ENCODE assay signal across 10 mouse cellular contexts in the genomic region with DNA sequence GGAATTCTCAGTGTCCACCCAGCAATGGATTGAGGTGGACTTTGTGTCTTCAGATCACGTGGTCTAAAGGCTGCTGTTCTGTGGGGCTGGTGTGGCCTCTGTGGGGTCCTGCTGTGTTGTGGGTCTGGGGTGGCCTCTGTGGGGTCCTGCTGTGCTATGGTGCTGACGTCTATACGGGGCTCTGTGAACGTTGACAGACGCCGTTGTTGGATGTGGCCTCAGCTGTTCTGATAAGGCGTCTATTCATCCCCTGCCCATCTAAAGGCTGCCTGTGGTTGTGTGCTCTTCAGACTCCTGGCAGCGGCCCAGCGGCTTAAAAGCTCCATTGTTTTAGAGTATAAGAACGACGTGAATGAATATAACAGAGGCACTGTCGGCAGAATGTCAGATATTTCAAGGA. TPM values are rescaled to one million over a fixed set of nuclear protein-coding genes. Genes with fewer than 3 reads are reported as not detected.
DNase-seq lines count a peak whose midpoint lies in the region; ATAC-seq and TF ChIP-seq lines count a peak whose summit lies in the region.
"Had no signal": no experiment of that assay in that cellular context is flagged by ENCODE, and none has a peak within 500 bp of the region (broad histone marks: within the 10 kb centered on the region; RNA-seq: fewer than 3 reads in every experiment).

No protein-coding gene starts in this region.

- no peak overlapping the region for H3K4me3 ChIP-seq in lung, embryonic 14.5 days (ENCODE audit: low read depth, low read length)
- no peak overlapping the region for H3K4me3 ChIP-seq in forebrain, embryonic 12.5 days (replicated peaks)
- no peak overlapping the region for H3K4me3 ChIP-seq in hindbrain, embryonic 11.5 days (ENCODE audit: low read depth, low read length)
- H3K4me3 ChIP-seq in neural tube, embryonic 12.5 days: no peak overlapping the region
- H3K4me3 ChIP-seq: liver, embryonic 15.5 days had no signal

- H3K36me3 ChIP-seq in lung, embryonic 14.5 days (ENCODE audit: insufficient read depth): peaks cover 43% of the 10 kb centered on the region
- peaks cover 10% of the 10 kb centered on the region for H3K36me3 ChIP-seq in forebrain, embryonic 12.5 days (replicated peaks)
- H3K36me3 ChIP-seq in hindbrain, embryonic 11.5 days (ENCODE audit: control insufficient read depth, insufficient read depth, low read length): no peaks in the 10 kb centered on the region
- H3K36me3 ChIP-seq in neural tube, embryonic 12.5 days: peaks cover 3% of the 10 kb centered on the region; the same call in 1 of the 2 replicates
- H3K36me3 ChIP-seq: liver, embryonic 15.5 days had no signal

- H3K9ac ChIP-seq in lung, embryonic 14.5 days: no peak overlapping the region
- H3K9ac ChIP-seq in forebrain, embryonic 12.5 days: no peak overlapping the region
- H3K9ac ChIP-seq in hindbrain, embryonic 11.5 days (ENCODE audit: low read depth, low read length): no peak overlapping the region
- no peak overlapping the region for H3K9ac ChIP-seq in neural tube, embryonic 12.5 days
- H3K9ac ChIP-seq: liver, embryonic 15.5 days had no signal

- ATAC-seq in lung, embryonic 14.5 days (ENCODE audit: insufficient read depth): peak; percentile 67
- peak; percentile 77 for ATAC-seq in forebrain, embryonic 12.5 days (ENCODE audit: low FRiP score)
- peak; percentile 73 for ATAC-seq in hindbrain, embryonic 11.5 days (ENCODE audit: low FRiP score)
- peak; percentile 77 for ATAC-seq in neural tube, embryonic 12.5 days (ENCODE audit: low FRiP score, low read depth)
- ATAC-seq: inflammation-experienced regulatory T-cells, adult 6 months had no signal

- H3K27me3 ChIP-seq in lung, embryonic 14.5 days (ENCODE audit: insufficient read depth, low read length): no peaks in the 10 kb centered on the region
- H3K27me3 ChIP-seq in forebrain, embryonic 12.5 days: no peaks in the 10 kb centered on the region
- no peaks in the 10 kb centered on the region for H3K27me3 ChIP-seq in hindbrain, embryonic 11.5 days (ENCODE audit: control insufficient read depth, insufficient read depth, low read length)
- no peaks in the 10 kb centered on the region for H3K27me3 ChIP-seq in neural tube, embryonic 12.5 days (replicated peaks)
- H3K27me3 ChIP-seq: liver, embryonic 15.5 days had no signal

- WGBS in lung, embryonic 14.5 days: 35% methylated on average over 12 of the region's 12 CpGs
- WGBS in forebrain, embryonic 12.5 days: 18% methylated on average over 12 of the region's 12 CpGs
- 51% methylated on average over 12 of the region's 12 CpGs for whole genome bisulfite sequencing in hindbrain, embryonic 11.5 days
- 44% methylated on average over 12 of the region's 12 CpGs for WGBS in neural tube, embryonic 12.5 days

- H3K27ac ChIP-seq in lung, embryonic 14.5 days (ENCODE audit: low read depth): no peak overlapping the region
- peak overlapping the region; percentile 76 for H3K27ac ChIP-seq in forebrain, embryonic 12.5 days
- no peak overlapping the region for H3K27ac ChIP-seq in hindbrain, embryonic 11.5 days (ENCODE audit: low read depth, low read length)
- H3K27ac ChIP-seq in neural tube, embryonic 12.5 days: 0 out of 2 replicates have a peak overlapping the region, but pooled peaks have one; percentile 32
- H3K27ac ChIP-seq: liver, embryonic 15.5 days had no signal

- TF ChIP-seq CTCF in lung, embryonic 14.5 days (IDR thresholded peaks at IDR 0.05; ENCODE audit: low read depth): no peak

- intact Hi-C loops in gastrocnemius, postnatal 36 days (cut with DNase I): no loop called here

- peak; percentile 74 for DNase-seq in lung, embryonic 14.5 days
- no peak for DNase-seq in lung, adult 18-20 months
- DNase-seq in hindbrain, embryonic 11.5 days (ENCODE audit: low spot score): peak; percentile 30
- no peak for DNase-seq in adrenal gland, postnatal 25 days
- no peak for DNase-seq in kidney, adult 8-10 months
- no peak for DNase-seq in gastrocnemius, postnatal 36 days

- H3K4me1 ChIP-seq in lung, embryonic 14.5 days (ENCODE audit: insufficient read depth): peaks cover 12% of the 10 kb centered on the region
- H3K4me1 ChIP-seq in forebrain, embryonic 12.5 days: peaks cover 16% of the 10 kb centered on the region
- H3K4me1 ChIP-seq in hindbrain, embryonic 11.5 days (replicated peaks; ENCODE audit: control insufficient read depth, insufficient read depth, low read length): no peaks in the 10 kb centered on the region
- H3K4me1 ChIP-seq in neural tube, embryonic 12.5 days: no peaks in the 10 kb centered on the region
- H3K4me1 ChIP-seq: liver, embryonic 15.5 days had no signal

- H3K9me3 ChIP-seq in lung, embryonic 14.5 days (ENCODE audit: low read depth, low read length): no peaks in the 10 kb centered on the region
- no peaks in the 10 kb centered on the region for H3K9me3 ChIP-seq in forebrain, embryonic 12.5 days
- H3K9me3 ChIP-seq in hindbrain, embryonic 11.5 days (ENCODE audit: control insufficient read depth, low read length): no peaks in the 10 kb centered on the region
- H3K9me3 ChIP-seq in neural tube, embryonic 12.5 days: no peaks in the 10 kb centered on the region
- H3K9me3 ChIP-seq: liver, embryonic 15.5 days had no signal

- H3K4me2 ChIP-seq in lung, embryonic 14.5 days: no peak overlapping the region
- H3K4me2 ChIP-seq in forebrain, embryonic 12.5 days: no peak overlapping the region
- H3K4me2 ChIP-seq in hindbrain, embryonic 11.5 days (replicated peaks; ENCODE audit: low read depth, low read length): no peak overlapping the region
- H3K4me2 ChIP-seq in neural tube, embryonic 12.5 days (replicated peaks): no peak overlapping the region
- H3K4me2 ChIP-seq: liver, embryonic 15.5 days had no signal

RNA-seq across cellular contexts. Expression of gene Rap2a, which starts 29.3 kb away (rescaled TPM):
- 47.3 and 48.4 TPM in 2 replicates for polyA plus RNA-seq in lung, embryonic 14.5 days (2014; fragmentation: Nextera tagmentation; extraction: Ambion mirVana)
- polyA plus RNA-seq in forebrain, embryonic 12.5 days (2016; fragmentation: Nextera tagmentation; extraction: Ambion mirVana): 16.5 and 21.4 TPM in 2 replicates
- 19.2 and 20.1 TPM in 2 replicates for polyA plus RNA-seq in hindbrain, embryonic 11.5 days (2014; fragmentation: Nextera tagmentation; extraction: Ambion mirVana)
- 20.7 and 21.8 TPM in 2 replicates for polyA plus RNA-seq in neural tube, embryonic 12.5 days (2016; fragmentation: Nextera tagmentation; extraction: Ambion mirVana)
- 24.3 and 25.8 TPM in 2 replicates for total RNA-seq in adrenal gland, postnatal 25 days (2021)
- total RNA-seq in gastrocnemius, postnatal 36 days (2021): 1 to 10 TPM; 3.5 to 3.7 TPM

Comparison
In these comparisons a context has a peak if more than half of its experiments do, and no peak if none do; other contexts are left out.
1. DNase-seq: peak in lung, embryonic 14.5 days (single experiment) and hindbrain, embryonic 11.5 days (single experiment); none in lung, adult 18-20 months (0 of 2), adrenal gland, postnatal 25 days (single experiment), kidney, adult 8-10 months (0 of 2) and gastrocnemius, postnatal 36 days (0 of 2).
2. H3K27ac ChIP-seq: peak in forebrain, embryonic 12.5 days (single experiment) and neural tube, embryonic 12.5 days (single experiment); none in lung, embryonic 14.5 days (single experiment) and hindbrain, embryonic 11.5 days (single experiment).
3. Peak in every context shown above with its lines, with median percentiles within 50 percentile points of each other: ATAC-seq.